Mouse (Mus musculus): ENCODE data around the gene Gm37240.

The Gm37240 gene

DNA sequence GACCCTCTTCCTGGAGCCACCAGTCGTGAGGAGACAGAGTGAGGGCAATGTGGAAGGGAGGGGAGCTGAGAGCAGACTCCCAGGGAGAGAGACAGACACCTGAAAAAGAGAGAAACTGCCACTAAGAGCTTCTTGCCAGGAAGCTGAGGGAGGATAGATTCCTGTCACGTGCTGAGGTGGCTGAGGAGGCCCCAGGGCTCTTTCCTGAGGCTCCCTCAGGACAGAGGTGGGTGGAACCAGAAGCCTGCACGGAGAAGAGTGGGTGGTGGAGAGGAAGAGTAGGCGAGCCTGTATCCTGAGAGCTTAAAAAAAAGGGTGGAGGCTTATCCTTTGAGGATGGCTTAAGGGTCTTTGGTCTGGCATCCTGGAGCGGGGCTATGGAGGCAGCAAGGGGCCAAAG lies 699.0 kb downstream of the Gm37240 start:
- no peak for DNase-seq (ENCODE audit: low read depth, low spot score)

GRCm38 (mm10) chr3:85186661-85187076 lies 700.6 kb downstream of the Gm37240 start:
- no peak for DNase-seq (ENCODE audit: low read depth, low spot score)

DNA sequence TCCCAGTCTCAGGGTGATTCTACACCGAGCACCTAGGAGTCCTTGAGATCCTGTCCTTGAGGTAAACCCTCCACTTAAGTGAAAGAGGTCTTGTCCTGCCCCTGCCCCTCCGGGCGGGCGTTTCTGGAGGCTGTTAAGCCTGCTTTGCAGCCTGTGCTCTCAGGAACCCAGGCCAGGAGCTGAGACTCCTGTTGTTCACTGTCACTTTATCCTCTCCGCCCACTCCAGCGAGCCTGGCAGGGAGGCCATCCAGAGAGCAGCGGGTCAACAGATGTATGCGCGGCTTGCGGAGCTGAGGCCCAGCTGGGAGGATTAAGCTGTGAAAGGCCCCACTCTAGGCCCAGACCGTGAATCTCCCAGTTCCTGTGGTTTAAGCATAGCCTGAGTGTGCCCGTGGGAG lies 701.5 kb downstream of the Gm37240 start:
- DNase-seq (ENCODE audit: low read depth, low spot score): no peak

GRCm38 (mm10) chr3:85184916-85185315 lies 702.4 kb downstream of the Gm37240 start:
- no peak for DNase-seq (ENCODE audit: low read depth, low spot score)

DNA sequence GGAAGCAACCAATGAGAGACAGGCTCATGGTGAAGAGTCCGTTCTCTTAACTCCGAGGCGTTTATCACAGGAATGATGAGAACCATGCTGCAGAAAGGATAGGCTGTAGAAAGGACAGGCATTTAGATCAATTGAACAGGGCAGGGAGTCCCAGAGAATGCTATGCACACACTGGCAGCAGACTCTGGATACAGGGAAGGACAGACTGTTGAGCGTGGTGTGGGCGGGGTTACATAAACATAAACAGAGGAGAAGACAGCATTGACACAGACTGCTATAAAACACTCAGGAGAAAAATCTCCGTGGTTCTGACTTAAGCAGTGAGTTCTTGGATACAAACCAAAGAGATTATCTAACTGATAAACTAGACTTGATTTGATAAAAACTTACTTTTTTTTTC lies 703.2 kb downstream of the Gm37240 start:
- DNase-seq (ENCODE audit: low read depth, low spot score): no peak

GRCm38 (mm10) chr3:85176736-85177135 lies 710.6 kb downstream of the Gm37240 start:
- DNase-seq (ENCODE audit: low read depth, low spot score): no peak

- DNase-seq (ENCODE audit: low read depth, low spot score): no peak
Measured at GRCm38 (mm10) chr3:85174542-85175469, 712.5 kb downstream of the Gm37240 start.

DNA sequence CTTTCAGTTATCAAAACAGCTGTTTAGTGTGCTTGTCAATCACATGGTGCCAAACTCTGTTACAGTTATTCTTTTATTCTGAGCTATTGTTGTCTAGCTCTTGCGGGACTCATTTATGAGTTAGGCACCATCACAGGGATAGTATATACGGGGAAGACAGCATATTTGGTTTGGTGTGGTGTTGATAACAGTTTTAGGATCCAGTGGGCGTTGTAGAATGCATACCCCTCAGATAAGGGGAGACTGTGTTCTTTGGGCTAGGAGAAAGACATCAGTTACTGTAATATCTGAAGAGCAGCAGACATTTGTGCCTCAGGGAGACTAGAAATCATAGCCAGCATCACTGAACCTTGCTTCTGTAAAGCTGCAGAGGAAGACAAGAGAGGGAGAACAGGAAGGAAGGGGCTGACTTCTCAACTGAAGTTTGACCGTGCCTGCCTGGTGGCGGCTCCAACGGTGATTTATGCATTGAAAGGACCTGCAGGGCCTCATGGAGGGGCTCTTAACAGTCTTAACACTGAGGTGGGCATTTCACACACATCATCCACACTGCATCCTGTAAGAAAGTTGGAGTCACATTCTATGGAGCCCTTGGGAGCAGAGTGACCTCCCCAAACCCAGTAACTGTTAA lies 713.8 kb downstream of the Gm37240 start:
- DNase-seq (ENCODE audit: low read depth, low spot score): no peak

DNA sequence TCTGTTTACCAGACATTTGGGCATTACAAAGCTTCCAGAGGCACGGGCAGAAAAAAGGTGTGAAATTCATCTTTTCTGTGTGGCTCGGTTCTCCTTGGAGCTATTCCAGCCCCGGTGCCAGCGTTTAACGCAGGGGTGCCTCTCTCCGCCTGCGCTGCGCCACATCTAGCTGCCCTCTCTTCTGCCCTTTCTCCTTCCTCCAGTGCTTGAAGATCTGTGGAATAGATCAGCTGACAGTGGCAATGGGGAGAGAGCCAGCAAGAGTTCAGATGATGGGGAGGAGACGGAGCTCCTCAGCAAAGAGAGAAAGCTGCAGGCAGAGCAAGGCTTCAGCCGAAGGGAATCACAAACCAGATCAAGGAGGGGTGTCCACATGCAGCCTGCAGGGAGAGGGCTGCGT lies 714.8 kb downstream of the Gm37240 start:
- no peak for DNase-seq (ENCODE audit: low read depth, low spot score)

GRCm38 (mm10) chr3:85172096-85172495 lies 715.2 kb downstream of the Gm37240 start:
- no peak for DNase-seq (ENCODE audit: low read depth, low spot score)

DNA sequence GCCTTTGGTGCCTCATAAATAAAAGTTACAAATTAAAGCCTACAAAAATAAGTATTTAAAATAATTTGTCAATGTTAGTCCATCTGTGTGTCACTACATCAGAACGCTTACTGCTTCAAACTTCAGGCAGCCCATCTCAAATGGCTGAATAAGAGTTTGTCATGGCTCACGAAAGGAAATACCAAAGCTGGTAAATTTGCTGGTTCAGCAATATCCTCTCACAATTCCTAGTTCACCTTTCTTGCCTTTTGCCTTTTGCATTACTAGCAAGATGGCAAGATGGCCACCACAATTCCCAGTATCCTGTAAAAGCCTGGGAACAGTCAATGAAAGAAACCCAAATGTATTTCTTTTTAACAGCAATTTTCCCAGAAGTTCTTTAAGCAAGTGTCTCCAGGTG lies 718.5 kb downstream of the Gm37240 start:
- no peak for DNase-seq (ENCODE audit: low read depth, low spot score)

DNA sequence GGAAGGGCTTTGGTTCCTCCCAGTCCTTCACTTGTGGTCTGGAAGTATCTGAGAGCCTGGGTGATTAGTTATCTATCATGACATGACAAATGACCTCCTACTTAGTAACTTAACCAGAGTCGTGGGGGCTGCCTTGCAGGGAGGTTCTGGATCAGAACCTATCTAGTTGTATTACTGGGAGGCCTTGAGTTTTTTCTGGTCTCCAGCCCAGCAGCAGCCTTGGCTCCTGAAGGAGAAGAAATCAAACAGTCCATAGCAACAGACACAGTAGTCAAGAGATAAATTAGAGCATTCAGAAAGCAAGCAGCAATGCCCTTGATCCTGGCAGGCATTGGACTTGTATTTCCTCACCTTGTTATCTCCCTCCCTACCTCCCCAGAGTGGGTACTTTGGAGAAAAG lies 722.4 kb downstream of the Gm37240 start:
- no peak for DNase-seq (ENCODE audit: low read depth, low spot score)

DNA sequence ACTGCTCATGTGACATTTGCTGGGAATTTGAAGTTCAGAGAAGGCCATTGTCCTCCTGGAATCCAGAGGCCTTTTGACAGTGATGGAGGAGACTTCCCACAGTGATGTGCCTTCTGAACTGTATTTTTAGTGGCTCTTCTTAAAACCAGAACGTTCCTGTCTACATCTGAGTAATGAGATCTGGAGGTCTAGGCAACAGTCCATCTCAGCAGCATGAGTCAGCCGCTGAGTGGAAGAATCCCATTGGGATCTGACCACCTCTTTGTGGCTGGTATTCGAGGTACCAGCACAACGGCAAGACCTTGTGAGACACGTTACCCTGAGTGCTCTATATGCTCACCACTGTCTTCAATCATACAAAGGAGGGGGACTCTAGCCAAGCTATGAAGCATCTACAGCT lies 723.9 kb downstream of the Gm37240 start:
- peak; percentile 73 for DNase-seq (ENCODE audit: low read depth, low spot score)

DNA sequence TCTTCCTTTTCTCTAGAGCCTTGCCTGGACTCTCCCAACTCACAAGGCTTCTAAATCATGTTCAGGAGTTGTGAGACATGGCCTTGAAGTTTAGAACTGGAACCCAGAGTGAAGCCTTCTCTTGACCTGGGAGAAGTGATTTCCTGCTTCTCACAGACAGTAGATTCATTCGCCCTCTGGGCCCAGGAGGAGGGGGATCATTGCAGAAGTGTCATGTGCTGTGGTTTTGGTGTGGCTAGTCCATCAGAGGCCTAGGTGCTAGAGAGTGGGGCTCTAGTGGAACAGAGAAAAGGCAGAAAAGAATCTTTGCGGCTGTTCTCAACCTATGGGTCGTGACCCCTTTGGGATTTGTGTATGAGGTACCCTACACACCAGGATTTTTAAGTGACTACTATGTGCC lies 724.9 kb downstream of the Gm37240 start:
- DNase-seq (ENCODE audit: low read depth, low spot score): no peak

DNA sequence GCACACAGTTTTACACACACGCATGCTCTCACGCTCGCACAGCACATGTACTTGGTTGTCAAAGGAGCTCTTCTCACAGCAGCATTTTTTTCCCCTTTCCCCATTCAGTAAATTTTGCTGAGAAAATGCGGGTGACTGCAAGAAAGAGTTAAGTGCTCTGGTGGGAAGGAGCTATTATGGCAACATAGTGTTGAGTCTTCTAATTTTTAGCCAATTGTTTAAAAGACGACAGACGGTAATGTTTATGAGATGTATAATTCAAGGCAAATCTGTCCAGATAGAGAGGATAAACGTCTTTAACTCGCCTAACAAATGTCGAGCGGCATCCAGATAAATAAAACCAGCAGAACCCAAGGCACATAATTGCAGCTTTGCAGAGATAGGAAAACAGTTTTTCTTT lies 726.5 kb downstream of the Gm37240 start:
- DNase-seq (ENCODE audit: low read depth, low spot score): no peak

DNA sequence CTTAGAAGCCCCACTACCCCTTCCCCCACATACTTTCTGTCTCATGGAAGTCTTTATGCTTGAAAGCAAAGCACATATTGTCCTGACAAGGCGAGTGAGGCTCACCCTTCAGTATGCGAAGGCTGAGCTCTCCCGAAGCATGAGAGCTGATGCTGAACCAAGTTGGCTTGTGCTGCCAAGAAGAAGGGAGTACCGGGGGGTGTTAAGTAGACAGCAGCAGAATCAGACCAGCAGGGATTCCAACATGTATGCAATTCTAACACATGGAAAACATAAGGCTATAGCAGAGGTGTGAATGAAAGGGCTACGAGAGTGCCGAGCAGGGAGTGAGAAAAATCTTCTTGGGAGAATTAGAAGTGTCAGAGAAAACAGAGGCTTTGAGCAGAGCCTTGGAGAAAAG lies 727.7 kb downstream of the Gm37240 start:
- no peak for DNase-seq (ENCODE audit: low read depth, low spot score)

- no peak for DNase-seq (ENCODE audit: low read depth, low spot score)
Measured at GRCm38 (mm10) chr3:85148816-85149215, 738.5 kb downstream of the Gm37240 start.

DNA sequence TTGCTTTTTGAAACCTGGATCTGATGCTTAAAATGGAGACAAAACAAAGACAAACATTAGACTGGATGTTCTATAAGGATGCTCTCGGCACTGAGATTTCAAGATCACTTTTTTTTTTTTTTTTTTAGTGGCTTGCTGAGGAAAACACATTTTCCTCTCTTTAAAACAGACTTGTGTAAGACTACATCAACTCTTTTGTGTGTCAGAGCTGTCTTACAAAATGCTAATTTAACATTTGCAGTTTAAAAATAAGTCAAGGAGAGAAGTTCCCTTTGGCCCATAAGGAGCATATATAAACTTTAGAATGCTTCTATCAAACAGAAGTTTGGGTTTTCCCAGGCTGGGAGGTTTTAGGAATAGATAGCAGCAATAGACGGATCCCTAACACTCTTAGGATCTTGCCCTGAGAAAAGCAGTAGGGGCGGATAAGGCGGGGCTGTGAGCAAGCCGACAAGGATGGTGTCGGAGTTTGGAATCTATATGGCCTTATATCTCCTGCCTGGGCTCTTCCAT lies 739.2 kb downstream of the Gm37240 start:
- DNase-seq (ENCODE audit: low read depth, low spot score): no peak

DNA sequence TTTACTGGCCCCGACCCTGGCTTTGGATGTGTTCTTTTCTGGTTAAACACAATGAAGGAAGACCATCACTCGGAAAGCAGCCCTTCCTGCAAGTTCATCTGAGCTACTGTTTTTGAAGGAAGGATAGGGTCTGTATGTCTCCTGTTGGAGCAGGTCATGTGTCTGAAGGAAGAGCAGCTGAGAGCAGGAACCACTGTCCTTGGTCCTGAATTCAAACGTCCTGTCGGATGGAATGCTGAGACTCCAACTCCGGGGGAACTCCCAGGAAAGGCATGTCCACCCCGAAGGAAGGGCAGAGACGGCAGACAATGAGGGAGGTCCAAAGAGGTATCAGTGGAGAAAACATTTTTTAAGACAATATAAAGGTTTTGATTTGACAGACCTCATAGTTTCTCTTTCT lies 741.8 kb downstream of the Gm37240 start:
- DNase-seq (ENCODE audit: low read depth, low spot score): peak; percentile 65

- DNase-seq (ENCODE audit: low read depth, low spot score): no peak
Measured at GRCm38 (mm10) chr3:85145076-85145475, 742.2 kb downstream of the Gm37240 start.

- no peak for DNase-seq (ENCODE audit: low read depth, low spot score)
Measured at GRCm38 (mm10) chr3:85144425-85144824, 742.9 kb downstream of the Gm37240 start.

DNA sequence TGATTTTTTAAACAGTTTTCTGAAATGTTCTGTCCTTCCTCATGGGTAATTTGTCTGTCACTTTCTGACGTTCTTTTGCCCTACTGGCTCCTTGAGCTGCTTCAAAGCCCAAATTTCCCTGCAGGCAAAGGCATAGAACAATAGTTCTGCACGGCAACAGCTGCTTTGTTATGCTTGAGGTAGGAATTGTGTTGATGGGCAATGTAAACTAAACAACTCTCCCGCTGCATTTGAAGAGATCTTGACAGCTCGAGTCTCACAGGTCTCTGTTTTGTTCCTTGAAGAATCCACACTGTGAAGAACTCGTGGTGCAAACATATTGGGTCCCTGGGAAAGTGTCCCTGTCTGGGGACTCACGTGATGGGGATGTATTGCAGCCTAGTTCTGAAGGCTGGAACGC lies 746.8 kb downstream of the Gm37240 start:
- DNase-seq (ENCODE audit: low read depth, low spot score): no peak

DNA sequence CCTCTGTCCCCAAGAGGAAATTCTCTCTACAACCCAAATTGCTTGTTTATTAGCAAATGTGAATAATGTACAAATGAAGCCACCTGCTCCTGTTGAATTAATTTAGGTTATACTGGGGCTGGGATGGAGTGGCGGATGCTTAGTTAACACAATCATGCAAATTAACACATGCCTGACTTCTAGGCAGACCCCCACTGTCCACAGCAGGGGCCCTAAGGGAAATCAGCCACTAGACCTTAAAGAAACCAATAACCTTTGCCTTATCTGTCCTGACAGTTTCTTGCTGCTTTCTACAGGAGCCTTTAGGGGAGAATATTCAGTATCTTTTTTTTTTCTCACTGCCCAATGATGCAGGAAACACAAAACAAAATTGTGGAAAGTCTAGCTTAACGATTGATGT lies 748.9 kb downstream of the Gm37240 start:
- no peak for DNase-seq (ENCODE audit: low read depth, low spot score)
